Mouse (Mus musculus) embryonic facial prominence, embryonic 11.5 days (tissue): Measurements from ENCODE around the gene Sap30l. TPM values are rescaled to one million over a fixed set of nuclear protein-coding genes. Genes with fewer than 3 reads are reported as not detected.
A peak's percentile ranks its signal among the peaks of the same experiment; 100 is the strongest.
"Not testable (repeated sequence)": the region's sequence is repeated elsewhere in the genome, so short reads cannot be mapped to it uniquely, and the experiment has no call there.

Experiments
- ATAC-seq: fragments of 200-750 bp; cut with Nextera tagmentation; replicated peaks from 2 replicates; pipeline ENCODE4 v1.8.0; 2017; ENCODE audit warnings: low read depth; ENCODE audit not compliant: insufficient number of reproducible peaks, low FRiP score, low TSS enrichment
- DNase-seq: peaks from one replicate; pipeline ENCODE4 v3.0.0-alpha.2; 2015; ENCODE audit warnings: low spot score
- H3K27ac ChIP-seq: fragments of 300-500 bp; sonication (generic); replicated peaks from 2 replicates; pipeline ENCODE4 v1.5.1; 2014; ENCODE audit warnings: mild to moderate bottlenecking, low read depth, low read length, control low read depth
- H3K27me3 ChIP-seq: fragments of 300-500 bp; sonication (generic); 2 replicates; pipeline ENCODE4 v1.6.1; 2014; ENCODE audit warnings: mild to moderate bottlenecking, low read length, moderate library complexity, mixed read lengths; ENCODE audit not compliant: control insufficient read depth, insufficient read depth
- H3K36me3 ChIP-seq: fragments of 300-500 bp; sonication (generic); replicated peaks from 2 replicates; pipeline ENCODE4 v1.6.1; 2014; ENCODE audit warnings: low read depth, mild to moderate bottlenecking, low read length, moderate library complexity, mixed read lengths; ENCODE audit not compliant: control insufficient read depth, insufficient read depth
- H3K4me1 ChIP-seq: fragments of 300-500 bp; sonication (generic); 2 replicates; pipeline ENCODE4 v1.6.1; 2014; ENCODE audit warnings: low read length, mixed read lengths; ENCODE audit not compliant: control insufficient read depth, insufficient read depth
- H3K4me2 ChIP-seq: fragments of 300-500 bp; sonication (generic); 2 replicates; pipeline ENCODE4 v1.6.1; 2014; ENCODE audit warnings: low read depth, mild to moderate bottlenecking, control low read depth, low read length, moderate library complexity
- H3K4me3 ChIP-seq: fragments of 300-500 bp; sonication (generic); 2 replicates; pipeline ENCODE4 v1.5.1; 2014; ENCODE audit warnings: low read depth, low read length, control low read depth
- H3K9ac ChIP-seq: fragments of 300-500 bp; sonication (generic); replicated peaks from 2 replicates; pipeline ENCODE4 v1.6.1; 2014; ENCODE audit warnings: mild to moderate bottlenecking, control low read depth, low read length
- H3K9me3 ChIP-seq: fragments of 300-500 bp; sonication (generic); replicated peaks from 2 replicates; pipeline ENCODE4 v1.6.1; 2016; ENCODE audit warnings: mild to moderate bottlenecking, low read length, inconsistent platforms, mixed read lengths; ENCODE audit not compliant: control insufficient read depth
- WGBS: fragments of 180-500 bp; shearing (Covaris S2); extraction: QIAGEN DNeasy Blood & Tissue Kit; methylation state at CpG from one replicate; pipeline ENCODE4 v1.1.7; 2014; 5-methylcytosine and 5-hydroxymethylcytosine counted together
- polyA plus RNA-seq: library from polyadenylated mRNA; unstranded; fragments of >200 nt; fragmentation: Nextera tagmentation; extraction: Ambion mirVana; gene quantifications from 2 replicates; pipeline ENCODE4 v1.2.1, GENCODE M21; 2014

Sap30l gene
- polyA plus RNA-seq, 1 experiment from 2014 or later, result 16.2 TPM

- not testable (repeated sequence) for H3K27ac ChIP-seq, H3K4me2 ChIP-seq, DNase-seq, H3K27me3 ChIP-seq, H3K4me1 ChIP-seq, H3K36me3 ChIP-seq, H3K9ac ChIP-seq, ATAC-seq, H3K4me3 ChIP-seq, H3K9me3 ChIP-seq
- 85% methylated on average over 8 of the region's 9 CpGs for WGBS
Observed at GRCm38 (mm10) chr11:57846421-57847363, 45.3 kb downstream of the Sap30l start.

- no peak overlapping the region for H3K4me2 ChIP-seq
- H3K9me3 ChIP-seq, result no peaks in the 10 kb centered on the region
- H3K27ac ChIP-seq, result no peak overlapping the region
- no peak overlapping the region for H3K9ac ChIP-seq
- no peaks in the 10 kb centered on the region; the same call in 1 of the 2 replicates for H3K4me1 ChIP-seq
- no peak for DNase-seq
- no peaks in the 10 kb centered on the region for H3K27me3 ChIP-seq
- H3K4me3 ChIP-seq, result no peak overlapping the region
- ATAC-seq, result no peak
- H3K36me3 ChIP-seq, result no peaks in the 10 kb centered on the region
- WGBS, result 64% methylated on average over 7 of the region's 7 CpGs
Observed at GRCm38 (mm10) chr11:57847396-57847795, 46.0 kb downstream of the Sap30l start.

GRCm38 (mm10) chr11:57850298-57850697 lies 48.9 kb downstream of the Sap30l start:
- WGBS, result 54% methylated on average over 7 of the region's 7 CpGs
- ATAC-seq (no peak), DNase-seq (no peak)
- no peaks in the 10 kb centered on the region for H3K36me3 ChIP-seq
- H3K9ac ChIP-seq, result no peak overlapping the region
- H3K27me3 ChIP-seq, result no peaks in the 10 kb centered on the region
- no peaks in the 10 kb centered on the region; the same call in 1 of the 2 replicates for H3K4me1 ChIP-seq
- no peak overlapping the region for H3K27ac ChIP-seq
- H3K4me2 ChIP-seq, result no peak overlapping the region
- H3K4me3 ChIP-seq, result no peak overlapping the region
- no peaks in the 10 kb centered on the region for H3K9me3 ChIP-seq

- H3K4me1 ChIP-seq, result no peaks in the 10 kb centered on the region; the same call in 1 of the 2 replicates
- ATAC-seq, result no peak
- H3K4me2 ChIP-seq, result no peak overlapping the region
- no peak overlapping the region for H3K27ac ChIP-seq
- no peaks in the 10 kb centered on the region for H3K36me3 ChIP-seq
- H3K4me3 ChIP-seq, result no peak overlapping the region
- H3K9ac ChIP-seq, result no peak overlapping the region
- WGBS, result 40% methylated on average over 3 of the region's 3 CpGs
- no peaks in the 10 kb centered on the region for H3K27me3 ChIP-seq
- H3K9me3 ChIP-seq, result no peaks in the 10 kb centered on the region
- DNase-seq, result no peak
Observed at GRCm38 (mm10) chr11:57850931-57851330, 49.5 kb downstream of the Sap30l start.

GRCm38 (mm10) chr11:57853571-57853970 lies 52.1 kb downstream of the Sap30l start:
- Histone ChIP-seq H3K27ac (no peak overlapping the region), H3K9me3 (no peaks in the 10 kb centered on the region), H3K27me3 (no peaks in the 10 kb centered on the region), H3K4me3 (no peak overlapping the region), H3K36me3 (no peaks in the 10 kb centered on the region), H3K9ac (no peak overlapping the region), H3K4me1 (no peaks in the 10 kb centered on the region; the same call in 1 of the 2 replicates), H3K4me2 (no peak overlapping the region)
- ATAC-seq (0 out of 2 replicates have a peak, but pooled peaks have one; percentile 14), DNase-seq (peak; percentile 74)
- 50% methylated on average over 6 of the region's 6 CpGs for WGBS

- Histone ChIP-seq H3K9me3 (no peaks in the 10 kb centered on the region), H3K4me1 (no peaks in the 10 kb centered on the region), H3K4me3 (no peak overlapping the region), H3K27me3 (no peaks in the 10 kb centered on the region), H3K36me3 (no peaks in the 10 kb centered on the region), H3K9ac (no peak overlapping the region), H3K4me2 (no peak overlapping the region), H3K27ac (no peak overlapping the region)
- no peak for ATAC-seq
- DNase-seq, result no peak
- 42% methylated on average over 4 of the region's 4 CpGs for WGBS
Observed at GRCm38 (mm10) chr11:57857709-57858108, 56.3 kb downstream of the Sap30l start.

Other genes starting within 250 kb of the Sap30l start
- gene Galnt10, start 156.2 kb upstream of the Sap30l start, polyA plus RNA-seq, result 12.0 and 12.4 TPM in 2 replicates
- gene Hand1, start 31.2 kb downstream of the Sap30l start, polyA plus RNA-seq, result 8.2 and 11.9 TPM in 2 replicates
- 14.7 and 15.2 TPM in 2 replicates for gene Larp1, start 207.4 kb downstream of the Sap30l start, polyA plus RNA-seq